Mouse (Mus musculus): ENCODE measurements around the gene Hoxb8. TPM values are rescaled to one million over a fixed set of nuclear protein-coding genes. Genes with fewer than 3 reads are reported as not detected.

The Hoxb8 gene
- polyA plus RNA-seq, 1 experiment from 2014 or later, result not detected

GRCm38 (mm10) chr11:96259511-96259910 is 22.2 kb upstream of the Hoxb8 start:
- Histone ChIP-seq H3K36me3 (no peaks in the 10 kb centered on the region), H3K27me3 (peaks cover 99% of the 10 kb centered on the region), H3K4me3 (replicated peaks) (no peak overlapping the region), H3K4me1 (replicated peaks) (no peaks in the 10 kb centered on the region), H3K9ac (no peak overlapping the region), H3K9me3 (replicated peaks) (no peaks in the 10 kb centered on the region), H3K27ac (no peak overlapping the region), H3K4me2 (no peak overlapping the region)
- ATAC-seq (ENCODE audit: low read depth), result no peak
- 4% methylated on average over 1 of the region's 1 CpGs for WGBS (ENCODE audit: insufficient replicate concordance)
- no peak for DNase-seq

GRCm38 (mm10) chr11:96260310-96260970 is 21.3 kb upstream of the Hoxb8 start:
- Histone ChIP-seq H3K9me3 (replicated peaks) (no peaks in the 10 kb centered on the region), H3K27me3 (peaks cover 99% of the 10 kb centered on the region), H3K4me2 (no peak overlapping the region), H3K36me3 (no peaks in the 10 kb centered on the region), H3K9ac (no peak overlapping the region), H3K4me3 (replicated peaks) (no peak overlapping the region), H3K4me1 (replicated peaks) (no peaks in the 10 kb centered on the region), H3K27ac (no peak overlapping the region)
- ATAC-seq (ENCODE audit: low read depth), result no peak
- WGBS (ENCODE audit: insufficient replicate concordance), result 5% methylated on average over 23 of the region's 23 CpGs
- no peak for DNase-seq

- Histone ChIP-seq H3K27ac (no peak overlapping the region), H3K9me3 (replicated peaks) (no peaks in the 10 kb centered on the region), H3K36me3 (no peaks in the 10 kb centered on the region), H3K9ac (no peak overlapping the region), H3K4me3 (replicated peaks) (no peak overlapping the region), H3K4me1 (replicated peaks) (no peaks in the 10 kb centered on the region), H3K27me3 (peaks cover 99% of the 10 kb centered on the region), H3K4me2 (no peak overlapping the region)
- ATAC-seq (ENCODE audit: low read depth), result no peak
- 3% methylated on average over 24 of the region's 24 CpGs for WGBS (ENCODE audit: insufficient replicate concordance)
- DNase-seq, result peak; percentile 13
These were observed 20.3 kb upstream of the Hoxb8 start for GRCm38 (mm10) chr11:96261323-96261890.

GRCm38 (mm10) chr11:96262262-96262830 is 19.4 kb upstream of the Hoxb8 start:
- H3K4me1 ChIP-seq (replicated peaks), result no peaks in the 10 kb centered on the region
- 13% methylated on average over 6 of the region's 6 CpGs for WGBS (ENCODE audit: insufficient replicate concordance)

GRCm38 (mm10) chr11:96263636-96264389 is 17.9 kb upstream of the Hoxb8 start:
- Histone ChIP-seq H3K4me1 (replicated peaks) (no peaks in the 10 kb centered on the region), H3K4me2 (no peak overlapping the region), H3K9me3 (replicated peaks) (no peaks in the 10 kb centered on the region), H3K27ac (no peak overlapping the region), H3K36me3 (no peaks in the 10 kb centered on the region), H3K27me3 (peaks cover 98% of the 10 kb centered on the region), H3K9ac (no peak overlapping the region), H3K4me3 (replicated peaks) (no peak overlapping the region)
- ATAC-seq (ENCODE audit: low read depth) (no peak), DNase-seq (no peak)
- 4% methylated on average over 33 of the region's 33 CpGs for WGBS (ENCODE audit: insufficient replicate concordance)

More at GRCm38 (mm10) chr11:96262262-96262830, 19.4 kb upstream of the Hoxb8 start:
- no peaks in the 10 kb centered on the region for H3K36me3 ChIP-seq
- no peak overlapping the region for H3K27ac ChIP-seq
- ATAC-seq (ENCODE audit: low read depth), result no peak
- no peak overlapping the region for H3K4me3 ChIP-seq (replicated peaks)
- DNase-seq, result no peak
- H3K9ac ChIP-seq, result no peak overlapping the region
- H3K27me3 ChIP-seq, result peaks cover 99% of the 10 kb centered on the region
- no peaks in the 10 kb centered on the region for H3K9me3 ChIP-seq (replicated peaks)
- no peak overlapping the region for H3K4me2 ChIP-seq

GRCm38 (mm10) chr11:96264390-96265020 is 17.2 kb upstream of the Hoxb8 start:
- H3K27me3 ChIP-seq, result peaks cover 98% of the 10 kb centered on the region
- ATAC-seq (ENCODE audit: low read depth), result no peak
- no peak overlapping the region for H3K27ac ChIP-seq
- no peaks in the 10 kb centered on the region for H3K9me3 ChIP-seq (replicated peaks)
- H3K36me3 ChIP-seq, result no peaks in the 10 kb centered on the region
- no peak overlapping the region for H3K4me2 ChIP-seq
- no peaks in the 10 kb centered on the region for H3K4me1 ChIP-seq (replicated peaks)
- no peak overlapping the region for H3K4me3 ChIP-seq (replicated peaks)
- no peak for DNase-seq
- WGBS (ENCODE audit: insufficient replicate concordance), result 19% methylated on average over 8 of the region's 8 CpGs
- no peak overlapping the region for H3K9ac ChIP-seq

- H3K27me3 ChIP-seq, result peaks cover 98% of the 10 kb centered on the region
- 5% methylated on average over 7 of the region's 7 CpGs for WGBS (ENCODE audit: insufficient replicate concordance)
- no peaks in the 10 kb centered on the region for H3K36me3 ChIP-seq
- H3K9me3 ChIP-seq (replicated peaks), result no peaks in the 10 kb centered on the region
- H3K4me2 ChIP-seq, result no peak overlapping the region
- no peak for ATAC-seq (ENCODE audit: low read depth)
- H3K9ac ChIP-seq, result no peak overlapping the region
- no peak for DNase-seq
- no peak overlapping the region for H3K27ac ChIP-seq
- H3K4me3 ChIP-seq (replicated peaks), result no peak overlapping the region
- 0 out of 2 replicates have a peak, but pooled peaks cover 2% of the 10 kb centered on the region for H3K4me1 ChIP-seq (replicated peaks)
These were observed 15.8 kb upstream of the Hoxb8 start for GRCm38 (mm10) chr11:96265954-96266353.

- ATAC-seq (ENCODE audit: low read depth), result no peak
- no peak overlapping the region for H3K4me3 ChIP-seq (replicated peaks)
These were observed 14.4 kb upstream of the Hoxb8 start for GRCm38 (mm10) chr11:96267021-96267920.

GRCm38 (mm10) chr11:96268031-96268745 is 13.5 kb upstream of the Hoxb8 start:
- H3K27ac ChIP-seq, result no peak overlapping the region
- peaks cover 98% of the 10 kb centered on the region for H3K27me3 ChIP-seq
- no peak overlapping the region for H3K9ac ChIP-seq
- H3K9me3 ChIP-seq (replicated peaks), result no peaks in the 10 kb centered on the region
- DNase-seq, result no peak
- ATAC-seq (ENCODE audit: low read depth), result no peak
- peaks cover 6% of the 10 kb centered on the region; the same call in 1 of the 2 replicates for H3K4me1 ChIP-seq (replicated peaks)
- 10% methylated on average over 1 of the region's 1 CpGs for WGBS (ENCODE audit: insufficient replicate concordance)
- no peak overlapping the region for H3K4me3 ChIP-seq (replicated peaks)
- no peaks in the 10 kb centered on the region for H3K36me3 ChIP-seq
- H3K4me2 ChIP-seq, result no peak overlapping the region

More at GRCm38 (mm10) chr11:96267021-96267920, 14.4 kb upstream of the Hoxb8 start:
- Histone ChIP-seq H3K9ac (no peak overlapping the region), H3K27ac (no peak overlapping the region), H3K4me2 (no peak overlapping the region), H3K9me3 (replicated peaks) (no peaks in the 10 kb centered on the region), H3K27me3 (peaks cover 98% of the 10 kb centered on the region), H3K36me3 (no peaks in the 10 kb centered on the region), H3K4me1 (replicated peaks) (peaks cover 6% of the 10 kb centered on the region; the same call in 1 of the 2 replicates)
- 28% methylated on average over 7 of the region's 7 CpGs for WGBS (ENCODE audit: insufficient replicate concordance)
- no peak for DNase-seq

- H3K9me3 ChIP-seq (replicated peaks), result no peaks in the 10 kb centered on the region
- H3K4me3 ChIP-seq (replicated peaks), result no peak overlapping the region
- DNase-seq, result no peak
- peaks cover 98% of the 10 kb centered on the region for H3K27me3 ChIP-seq
- WGBS (ENCODE audit: insufficient replicate concordance), result 4% methylated on average over 19 of the region's 19 CpGs
- no peak overlapping the region for H3K4me2 ChIP-seq
- no peak overlapping the region for H3K9ac ChIP-seq
- H3K4me1 ChIP-seq (replicated peaks), result peaks cover 6% of the 10 kb centered on the region; the same call in 1 of the 2 replicates
- H3K27ac ChIP-seq, result no peak overlapping the region
- H3K36me3 ChIP-seq, result no peaks in the 10 kb centered on the region
- no peak for ATAC-seq (ENCODE audit: low read depth)
These were observed 11.8 kb upstream of the Hoxb8 start for GRCm38 (mm10) chr11:96269869-96270268.

All from liver, embryonic 13.5 days (tissue).